Mouse (Mus musculus): ENCODE measurements at regions not wholly inside any gene's neighbourhood (a gene's known extent, or its start where the extent isn't known, plus 50 kb on each side); places are given as distances from the start of the nearest gene placed in this dataset.

DNA sequence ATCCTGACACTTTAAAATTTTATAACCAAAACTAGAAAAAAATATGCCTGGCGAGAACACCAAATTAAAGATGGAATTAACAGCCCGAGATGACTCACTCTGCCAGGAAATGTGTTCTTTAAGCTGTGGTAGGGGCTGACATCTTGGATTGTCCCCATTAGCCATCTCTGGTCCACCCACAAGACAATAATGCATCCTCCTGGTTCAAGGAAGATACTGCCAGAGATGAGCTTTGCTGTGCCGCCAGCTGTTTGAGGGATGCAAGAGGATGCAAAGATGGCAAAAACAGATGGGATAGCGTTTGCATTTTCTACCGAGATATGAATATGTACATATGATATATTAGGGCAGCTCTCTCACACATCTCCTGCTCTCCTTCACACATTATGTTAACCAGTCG lies 382.3 kb upstream of the Pkn2 start:
- no peak for DNase-seq (ENCODE audit: low read depth, low spot score)
- Histone ChIP-seq H3K36me3 (ENCODE audit: control insufficient read depth in 1 of 2, insufficient read depth in 2 of 2, low read length in 2 of 2) (no peaks in the 10 kb centered on the region), H3K4me3 (ENCODE audit: control insufficient read depth in 1 of 2, insufficient read depth in 1 of 2, low read depth in 2 of 2, low read length in 2 of 2) (no peak overlapping the region), H3K9me3 (replicated peaks; ENCODE audit: insufficient read depth, low read length) (no peaks in the 10 kb centered on the region), H3K27me3 (ENCODE audit: control insufficient read depth in 1 of 2, insufficient read depth in 2 of 2, low read length in 2 of 2) (no peaks in the 10 kb centered on the region), H3K9ac (ENCODE audit: control insufficient read depth, low read depth, low read length, poor library complexity, severe bottlenecking) (no peak overlapping the region), H3K27ac (ENCODE audit: control insufficient read depth, low read depth, low read length) (no peak overlapping the region), H3K4me1 (ENCODE audit: control insufficient read depth in 1 of 2, insufficient read depth in 2 of 2, low read length in 2 of 2) (no peaks in the 10 kb centered on the region), H3K79me2 (ENCODE audit: control insufficient read depth, insufficient read depth, low read length, poor library complexity) (no peaks in the 10 kb centered on the region)
- no peak for TF ChIP-seq ZNF384 (IDR thresholded peaks at IDR 0.05; ENCODE audit: low read depth, low read length)
- TF ChIP-seq MYC (IDR thresholded peaks at IDR 0.05; ENCODE audit: low read depth, low read length): no peak
- TF ChIP-seq TCF12 (IDR thresholded peaks at IDR 0.05; ENCODE audit: low read depth, low read length): no peak
- no peak for TF ChIP-seq ZC3H11A (IDR thresholded peaks at IDR 0.05; ENCODE audit: low read depth, low read length)
- TF ChIP-seq NRF1 (IDR thresholded peaks at IDR 0.05; ENCODE audit: insufficient read depth, low read depth, low read length, poor library complexity, severe bottlenecking): no peak
- TF ChIP-seq NELFE (IDR thresholded peaks at IDR 0.05; ENCODE audit: low read depth, low read length): no peak
- no peak for TF ChIP-seq JUND (IDR thresholded peaks at IDR 0.05; ENCODE audit: low read depth, low read length)
- no peak for TF ChIP-seq EP300 (IDR thresholded peaks at IDR 0.05; ENCODE audit: low read depth in 1 of 2, low read length in 2 of 2)
- no peak for TF ChIP-seq MYB (IDR thresholded peaks at IDR 0.05; ENCODE audit: low read depth, low read length)
- no peak for TF ChIP-seq ETS1 (IDR thresholded peaks at IDR 0.05; ENCODE audit: low read depth, low read length)
- no peak for TF ChIP-seq USF2 (IDR thresholded peaks at IDR 0.05; ENCODE audit: borderline replicate concordance in 1 of 2, insufficient read depth in 1 of 2, low read depth in 1 of 2, low read length in 2 of 2)
- TF ChIP-seq RCOR1 (IDR thresholded peaks at IDR 0.05; ENCODE audit: low read depth, low read length): no peak
- no peak for TF ChIP-seq ZMIZ1 (IDR thresholded peaks at IDR 0.05; ENCODE audit: low read depth, low read length)
- TF ChIP-seq MAX (IDR thresholded peaks at IDR 0.05; ENCODE audit: low read length): no peak

DNA sequence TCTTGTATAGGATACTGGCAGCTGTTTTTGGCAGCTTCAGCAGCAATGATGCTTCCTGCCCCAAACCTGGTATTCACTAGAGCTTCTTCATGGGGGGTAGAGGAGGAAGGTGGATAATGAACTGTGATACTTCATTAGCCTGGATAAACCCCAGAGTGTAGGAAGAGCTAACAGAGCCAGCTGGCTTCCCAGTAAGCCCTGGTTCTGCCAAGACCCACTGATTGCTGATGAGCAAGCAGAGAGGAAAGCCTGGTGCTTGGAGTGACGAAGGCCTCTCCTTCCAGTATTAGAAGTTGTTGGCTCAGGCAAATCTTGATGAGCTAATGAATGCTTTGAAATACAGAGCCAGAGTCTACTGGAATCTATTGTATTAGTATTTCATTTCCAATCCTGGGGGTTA lies 370.8 kb upstream of the Pkn2 start:
- Histone ChIP-seq H3K27ac (ENCODE audit: control insufficient read depth, low read depth, low read length) (no peak overlapping the region), H3K9ac (ENCODE audit: control insufficient read depth, low read depth, low read length, poor library complexity, severe bottlenecking) (no peak overlapping the region), H3K4me3 (ENCODE audit: control insufficient read depth in 1 of 2, insufficient read depth in 1 of 2, low read depth in 2 of 2, low read length in 2 of 2) (no peak overlapping the region), H3K9me3 (replicated peaks; ENCODE audit: insufficient read depth, low read length) (no peaks in the 10 kb centered on the region), H3K36me3 (ENCODE audit: control insufficient read depth in 1 of 2, insufficient read depth in 2 of 2, low read length in 2 of 2) (no peaks in the 10 kb centered on the region), H3K27me3 (ENCODE audit: control insufficient read depth in 1 of 2, insufficient read depth in 2 of 2, low read length in 2 of 2) (no peaks in the 10 kb centered on the region), H3K79me2 (ENCODE audit: control insufficient read depth, insufficient read depth, low read length, poor library complexity) (no peaks in the 10 kb centered on the region), H3K4me1 (ENCODE audit: control insufficient read depth in 1 of 2, insufficient read depth in 2 of 2, low read length in 2 of 2) (no peaks in the 10 kb centered on the region)
- DNase-seq (ENCODE audit: low read depth, low spot score): no peak
- TF ChIP-seq ZKSCAN1 (IDR thresholded peaks at IDR 0.05; ENCODE audit: low read depth, low read length): no peak
- TF ChIP-seq MAFK (IDR thresholded peaks at IDR 0.05; ENCODE audit: borderline replicate concordance, low read depth, low read length): no peak
- no peak for TF ChIP-seq KAT2A (conservative IDR thresholded peaks at IDR 0.05; ENCODE audit: low read depth, low read length)
- no peak for TF ChIP-seq MYC (IDR thresholded peaks at IDR 0.05; ENCODE audit: low read depth, low read length)
- no peak for TF ChIP-seq TBP (IDR thresholded peaks at IDR 0.05; ENCODE audit: low read depth, low read length)
- TF ChIP-seq POLR2AphosphoS2 (IDR thresholded peaks at IDR 0.05; ENCODE audit: low read length): no peak
- no peak for TF ChIP-seq NELFE (IDR thresholded peaks at IDR 0.05; ENCODE audit: low read depth, low read length)
- no peak for TF ChIP-seq NRF1 (IDR thresholded peaks at IDR 0.05; ENCODE audit: insufficient read depth, low read depth, low read length, poor library complexity, severe bottlenecking)
- no peak for TF ChIP-seq MYB (IDR thresholded peaks at IDR 0.05; ENCODE audit: low read depth, low read length)
- no peak for TF ChIP-seq RAD21 (IDR thresholded peaks at IDR 0.05; ENCODE audit: low read depth, low read length)
- no peak for TF ChIP-seq UBTF (IDR thresholded peaks at IDR 0.05; ENCODE audit: borderline replicate concordance, insufficient read depth, low read depth, low read length)
